Mouse (Mus musculus): ENCODE data around the gene Cand1.

Gene Cand1

DNA sequence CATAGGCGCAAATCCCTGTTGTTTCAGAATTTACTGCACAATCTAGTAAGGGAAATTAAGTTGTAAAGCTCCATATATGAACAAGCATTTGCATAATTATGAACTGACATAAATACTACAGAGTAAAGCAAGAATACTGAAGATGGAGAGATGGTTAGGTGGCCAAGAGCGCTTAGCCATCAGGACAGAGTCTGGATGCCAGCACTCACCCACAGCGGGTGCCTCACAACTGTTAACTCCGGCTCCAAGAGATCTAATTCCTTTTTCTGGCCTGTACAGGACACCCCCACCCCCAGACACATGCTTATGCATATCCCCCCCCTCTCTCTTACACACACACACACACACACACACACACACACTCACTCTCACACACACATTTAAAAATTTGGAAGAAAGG lies 9.2 kb downstream of the Cand1 start:
- H3K27me3 ChIP-seq (ENCODE audit: control insufficient read depth, insufficient read depth, low read length, poor library complexity, severe bottlenecking), result no peaks in the 10 kb centered on the region
- no peak for DNase-seq (ENCODE audit: low read depth, low spot score)
- H3K36me3 ChIP-seq (ENCODE audit: control insufficient read depth, insufficient read depth, low read length, poor library complexity, severe bottlenecking), result no peaks in the 10 kb centered on the region

GRCm38 (mm10) chr10:119230074-119230669 lies 9.7 kb downstream of the Cand1 start:
- peak; percentile 21 for DNase-seq (ENCODE audit: low read depth, low spot score)
- peaks cover 1% of the 10 kb centered on the region; the same call in 1 of the 2 replicates for H3K36me3 ChIP-seq (ENCODE audit: control insufficient read depth, insufficient read depth, low read length, poor library complexity, severe bottlenecking)
- no peaks in the 10 kb centered on the region for H3K27me3 ChIP-seq (ENCODE audit: control insufficient read depth, insufficient read depth, low read length, poor library complexity, severe bottlenecking)

- H3K27me3 ChIP-seq (ENCODE audit: control insufficient read depth, insufficient read depth, low read length, poor library complexity, severe bottlenecking), result no peaks in the 10 kb centered on the region
- DNase-seq (ENCODE audit: low read depth, low spot score), result no peak
- H3K36me3 ChIP-seq (ENCODE audit: control insufficient read depth, insufficient read depth, low read length, poor library complexity, severe bottlenecking), result peaks cover 7% of the 10 kb centered on the region; the same call in 1 of the 2 replicates
Measured at GRCm38 (mm10) chr10:119223686-119224085, 16.2 kb downstream of the Cand1 start.

- peaks cover 9% of the 10 kb centered on the region for H3K36me3 ChIP-seq (ENCODE audit: control insufficient read depth, insufficient read depth, low read length, poor library complexity, severe bottlenecking)
- H3K27me3 ChIP-seq (ENCODE audit: control insufficient read depth, insufficient read depth, low read length, poor library complexity, severe bottlenecking), result no peaks in the 10 kb centered on the region
- no peak for DNase-seq (ENCODE audit: low read depth, low spot score)
Measured at GRCm38 (mm10) chr10:119221631-119222030, 18.2 kb downstream of the Cand1 start.

GRCm38 (mm10) chr10:119219415-119219814 lies 20.4 kb downstream of the Cand1 start:
- H3K27me3 ChIP-seq (ENCODE audit: control insufficient read depth, insufficient read depth, low read length, poor library complexity, severe bottlenecking), result no peaks in the 10 kb centered on the region
- H3K36me3 ChIP-seq (ENCODE audit: control insufficient read depth, insufficient read depth, low read length, poor library complexity, severe bottlenecking), result peaks cover 9% of the 10 kb centered on the region
- no peak for DNase-seq (ENCODE audit: low read depth, low spot score)

DNA sequence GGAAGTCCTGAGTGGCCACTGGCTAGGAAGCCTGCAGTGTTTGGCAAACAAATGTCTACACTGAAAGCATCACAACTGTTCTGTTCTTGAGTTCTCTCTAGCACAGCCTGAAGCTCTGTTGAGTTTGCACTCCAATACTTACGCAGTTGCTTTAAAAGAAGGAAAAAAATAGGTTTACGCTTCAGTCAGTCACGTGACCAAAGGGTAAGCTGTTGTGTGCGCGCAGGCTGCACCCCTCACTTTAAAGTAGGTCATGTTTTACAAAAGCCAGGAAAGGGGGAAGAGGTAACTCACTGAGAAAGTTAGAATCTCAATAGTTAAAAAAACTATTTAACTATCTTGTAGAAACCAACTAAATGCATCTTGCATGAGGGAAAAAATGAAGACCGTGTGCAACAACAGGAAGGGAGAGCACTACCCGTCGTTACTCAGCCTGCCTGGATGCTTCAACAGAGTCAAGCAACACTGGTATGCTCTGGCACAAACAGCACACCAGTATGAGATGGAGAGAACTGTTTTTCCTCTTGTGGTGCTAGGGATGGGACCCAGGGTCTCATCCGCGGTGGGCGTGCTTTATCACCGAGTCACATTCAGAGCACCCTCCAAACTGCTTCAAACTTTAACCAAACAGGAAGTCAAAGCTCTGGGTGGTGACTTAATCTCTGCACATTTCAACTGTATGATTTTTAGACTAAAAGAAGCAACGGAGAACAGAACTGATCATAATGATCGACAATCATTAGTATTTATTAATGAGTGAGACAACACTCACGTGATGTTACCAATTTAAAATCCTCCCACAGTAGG lies 21.4 kb downstream of the Cand1 start:
- H3K36me3 ChIP-seq (ENCODE audit: control insufficient read depth, insufficient read depth, low read length, poor library complexity, severe bottlenecking), result peaks cover 7% of the 10 kb centered on the region
- DNase-seq (ENCODE audit: low read depth, low spot score), result no peak
- H3K27me3 ChIP-seq (ENCODE audit: control insufficient read depth, insufficient read depth, low read length, poor library complexity, severe bottlenecking), result no peaks in the 10 kb centered on the region

GRCm38 (mm10) chr10:119212443-119212842 lies 27.4 kb downstream of the Cand1 start:
- Histone ChIP-seq H3K27me3 (ENCODE audit: control insufficient read depth, insufficient read depth, low read length, poor library complexity, severe bottlenecking) (no peaks in the 10 kb centered on the region), H3K36me3 (ENCODE audit: control insufficient read depth, insufficient read depth, low read length, poor library complexity, severe bottlenecking) (peaks cover 9% of the 10 kb centered on the region)
- DNase-seq (ENCODE audit: low read depth, low spot score), result no peak

DNA sequence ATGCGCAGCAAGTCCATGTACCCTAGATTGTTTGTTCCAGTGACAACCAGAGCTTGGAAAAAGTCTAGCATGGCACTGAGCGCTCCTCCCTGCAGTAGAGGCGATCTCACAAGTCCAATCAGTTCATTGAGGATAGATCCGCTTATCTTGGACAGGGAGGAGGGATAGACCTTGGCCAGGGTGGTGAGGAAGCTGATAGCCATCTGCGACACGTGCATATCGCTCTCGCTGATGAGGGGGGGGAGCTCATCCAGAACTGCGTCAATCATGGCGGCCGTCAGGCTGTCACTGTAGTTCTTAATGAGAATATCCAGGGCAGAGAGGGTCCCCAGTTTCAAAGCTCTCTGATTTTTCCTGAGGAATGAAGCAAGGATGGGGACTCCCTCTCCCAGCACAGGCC lies 28.6 kb downstream of the Cand1 start:
- no peak for DNase-seq (ENCODE audit: low read depth, low spot score)
- H3K27me3 ChIP-seq (ENCODE audit: control insufficient read depth, insufficient read depth, low read length, poor library complexity, severe bottlenecking), result no peaks in the 10 kb centered on the region

GRCm38 (mm10) chr10:119206309-119206932 lies 33.4 kb downstream of the Cand1 start:
- no peaks in the 10 kb centered on the region for H3K27me3 ChIP-seq (ENCODE audit: control insufficient read depth, insufficient read depth, low read length, poor library complexity, severe bottlenecking)
- no peak for DNase-seq (ENCODE audit: low read depth, low spot score)
- peaks cover 12% of the 10 kb centered on the region for H3K36me3 ChIP-seq (ENCODE audit: control insufficient read depth, insufficient read depth, low read length, poor library complexity, severe bottlenecking)

More for the DNA sequence above, 28.6 kb downstream of the Cand1 start:
- peaks cover 14% of the 10 kb centered on the region for H3K36me3 ChIP-seq (ENCODE audit: control insufficient read depth, insufficient read depth, low read length, poor library complexity, severe bottlenecking)

DNA sequence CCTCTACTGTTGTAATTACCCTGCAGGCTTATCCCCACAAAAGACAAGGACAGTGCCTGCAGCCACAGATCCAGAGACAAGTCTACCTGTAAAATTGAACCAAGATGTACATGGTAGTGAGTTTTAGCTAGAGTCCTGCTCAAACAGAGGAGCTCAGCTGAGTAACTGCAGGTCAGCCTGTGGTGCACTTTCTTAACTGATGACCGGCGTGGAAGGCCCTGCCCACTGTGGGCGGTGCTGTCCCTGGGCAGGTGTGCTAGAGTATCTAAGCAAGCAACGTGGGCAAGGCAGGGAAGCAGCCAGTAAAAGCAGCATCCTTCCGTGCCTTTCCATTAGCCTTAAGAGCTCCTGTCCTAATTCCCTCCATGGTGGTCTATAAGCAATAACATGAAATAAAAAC lies 34.6 kb downstream of the Cand1 start:
- peaks cover 13% of the 10 kb centered on the region; the same call in 1 of the 2 replicates for H3K36me3 ChIP-seq (ENCODE audit: control insufficient read depth, insufficient read depth, low read length, poor library complexity, severe bottlenecking)
- DNase-seq (ENCODE audit: low read depth, low spot score), result no peak

GRCm38 (mm10) chr10:119204334-119204946 lies 35.4 kb downstream of the Cand1 start:
- peak; percentile 5 for DNase-seq (ENCODE audit: low read depth, low spot score)
- Histone ChIP-seq H3K27me3 (ENCODE audit: control insufficient read depth, insufficient read depth, low read length, poor library complexity, severe bottlenecking) (no peaks in the 10 kb centered on the region), H3K36me3 (ENCODE audit: control insufficient read depth, insufficient read depth, low read length, poor library complexity, severe bottlenecking) (peaks cover 13% of the 10 kb centered on the region; the same call in 1 of the 2 replicates)

More for the DNA sequence above, 34.6 kb downstream of the Cand1 start:
- no peaks in the 10 kb centered on the region for H3K27me3 ChIP-seq (ENCODE audit: control insufficient read depth, insufficient read depth, low read length, poor library complexity, severe bottlenecking)

GRCm38 (mm10) chr10:119199864-119200263 lies 40.0 kb downstream of the Cand1 start:
- no peaks in the 10 kb centered on the region; the same call in 1 of the 2 replicates for H3K27me3 ChIP-seq (ENCODE audit: control insufficient read depth, insufficient read depth, low read length, poor library complexity, severe bottlenecking)
- no peak for DNase-seq (ENCODE audit: low read depth, low spot score)
- H3K36me3 ChIP-seq (ENCODE audit: control insufficient read depth, insufficient read depth, low read length, poor library complexity, severe bottlenecking), result peaks cover 4% of the 10 kb centered on the region; the same call in 1 of the 2 replicates

DNA sequence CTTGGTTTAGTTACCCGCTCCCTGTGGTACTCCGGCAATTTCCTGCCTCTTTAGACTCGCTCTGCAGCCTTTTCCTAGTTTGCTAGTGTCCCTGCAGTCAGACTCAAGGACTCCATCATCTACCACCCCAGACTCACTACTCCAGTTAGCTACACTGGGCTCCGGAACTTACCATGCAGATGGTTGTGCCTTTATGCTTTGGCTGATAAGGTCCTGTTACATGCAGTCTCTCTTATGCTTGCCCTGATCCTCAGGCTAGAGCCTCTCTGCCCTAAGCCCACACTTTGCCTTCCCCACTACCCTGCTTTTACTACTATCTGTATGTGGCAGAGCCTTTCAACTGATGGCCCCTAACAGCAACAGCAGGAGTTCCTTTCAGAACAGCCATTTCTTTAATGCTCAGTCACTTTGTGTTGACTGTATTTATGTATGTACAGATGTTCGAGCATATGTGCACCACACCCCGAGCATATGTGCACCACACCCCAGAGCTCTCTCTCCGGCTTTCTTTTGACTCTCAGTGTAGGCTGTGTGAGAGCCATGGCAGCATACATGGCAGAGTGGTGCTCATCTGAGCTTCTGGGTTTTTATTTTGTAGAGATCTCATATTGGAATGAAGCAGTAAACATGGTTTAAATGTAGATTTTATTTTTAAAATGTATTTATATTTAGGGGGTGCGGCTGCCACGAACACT lies 41.5 kb downstream of the Cand1 start:
- H3K27me3 ChIP-seq (ENCODE audit: control insufficient read depth, insufficient read depth, low read length, poor library complexity, severe bottlenecking), result no peaks in the 10 kb centered on the region; the same call in 1 of the 2 replicates
- peaks cover 4% of the 10 kb centered on the region; the same call in 1 of the 2 replicates for H3K36me3 ChIP-seq (ENCODE audit: control insufficient read depth, insufficient read depth, low read length, poor library complexity, severe bottlenecking)
- DNase-seq (ENCODE audit: low read depth, low spot score), result no peak

DNA sequence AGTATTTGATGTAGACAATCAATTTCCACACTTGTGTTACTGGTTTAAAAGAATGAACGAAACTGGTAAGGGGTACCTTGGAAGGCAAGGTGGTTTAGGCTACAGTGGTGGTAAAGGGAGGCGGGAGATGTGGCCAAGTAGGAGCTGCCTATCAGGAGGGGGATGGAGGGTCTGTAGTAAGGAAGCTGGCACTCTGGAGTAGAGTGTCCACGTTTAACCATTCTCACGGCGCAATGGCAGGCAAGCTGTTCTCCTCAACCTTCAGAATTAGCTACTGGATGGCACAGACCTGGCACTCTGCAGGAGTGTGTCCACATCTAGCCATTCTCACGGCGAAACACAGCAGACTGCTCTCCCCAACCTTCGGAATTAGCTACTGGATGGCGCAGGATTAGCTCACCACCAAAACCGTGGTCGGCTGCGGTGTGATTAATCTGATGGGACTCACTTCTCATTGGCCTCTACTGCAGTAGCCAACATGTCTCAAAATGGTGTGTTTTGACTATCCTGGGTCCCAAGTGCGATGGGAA lies 42.2 kb downstream of the Cand1 start:
- peaks cover 2% of the 10 kb centered on the region; the same call in 1 of the 2 replicates for H3K36me3 ChIP-seq (ENCODE audit: control insufficient read depth, insufficient read depth, low read length, poor library complexity, severe bottlenecking)
- H3K27me3 ChIP-seq (ENCODE audit: control insufficient read depth, insufficient read depth, low read length, poor library complexity, severe bottlenecking), result no peaks in the 10 kb centered on the region; the same call in 1 of the 2 replicates
- DNase-seq (ENCODE audit: low read depth, low spot score), result no peak
